Mouse (Mus musculus) testis, adult 10 weeks (tissue): Measurements from ENCODE around the gene Zfp946. TPM values are rescaled to one million over a fixed set of nuclear protein-coding genes. Genes with fewer than 3 reads are reported as not detected.

Experiments used
- polyA plus RNA-seq: library from polyadenylated mRNA; stranded (reverse); fragments of 350-450 nt; fragmentation: Illumina TruSeq; extraction: RNeasy Lipid Tissue Mini Kit (QIAGEN cat#74804); gene quantifications from one replicate; pipeline ENCODE4 v1.2.3, GENCODE M21; 2014; ENCODE audit warnings: low read depth, low replicate concordance

The Zfp946 gene
- polyA plus RNA-seq: 12.3 TPM

DNA sequence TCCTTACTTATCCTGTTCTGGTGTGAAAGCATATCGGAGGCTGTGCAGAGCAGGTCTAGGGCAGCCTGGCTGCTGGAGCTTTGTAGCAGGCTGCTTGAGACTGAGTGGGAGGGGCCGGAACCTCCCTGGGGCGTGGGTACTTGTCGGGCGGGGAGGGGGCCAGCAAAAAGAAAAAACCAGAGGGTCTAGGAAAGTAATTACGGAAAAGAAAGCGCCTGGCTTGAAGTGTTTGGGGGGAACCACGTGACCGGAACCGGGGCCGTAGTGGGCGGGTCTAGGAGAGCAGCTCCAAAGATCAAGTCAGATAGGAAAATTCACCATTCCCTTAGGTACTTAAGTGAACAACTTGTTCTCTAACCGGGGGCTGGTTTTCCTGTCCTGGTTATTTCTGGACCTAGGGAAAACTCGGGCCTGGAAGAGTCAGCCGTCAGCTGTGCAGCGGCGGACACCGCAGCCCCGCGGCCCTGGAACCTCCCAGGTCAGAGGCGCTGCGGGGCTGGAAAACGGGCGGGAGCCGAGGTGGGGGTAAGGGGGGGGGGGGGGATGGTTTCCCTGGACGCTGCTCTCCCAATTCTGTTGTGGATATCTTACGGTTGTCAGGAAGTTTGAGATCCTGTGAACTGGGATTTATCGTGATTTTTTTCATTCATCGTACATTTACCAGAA is at the start of gene Zfp946:
Gene Zfp946, plus strand, starts transcription at position 271 of the 666 bp plus-strand sequence.

Other genes starting within 250 kb of the Zfp946 start
- 6.8 TPM for gene Zfp994, start 198.6 kb upstream of the Zfp946 start, polyA plus RNA-seq
- gene CT030661.1, start 109.4 kb upstream of the Zfp946 start, polyA plus RNA-seq: 68.2 TPM
- 49.4 TPM for gene Zfp944, start 62.8 kb upstream of the Zfp946 start, polyA plus RNA-seq
- 20.8 TPM for gene Zfp758, start 62.8 kb upstream of the Zfp946 start, polyA plus RNA-seq
- 0.07 TPM for gene Vmn2r111, start 149.3 kb downstream of the Zfp946 start, polyA plus RNA-seq
- gene Vmn2r112, start 176.7 kb downstream of the Zfp946 start, polyA plus RNA-seq: 0.15 TPM